Comparison of ENCODE assay signal across 10 mouse cellular contexts in genomic region chrX:69364198-69364597, GRCm38 (mm10). TPM values are rescaled to one million over a fixed set of nuclear protein-coding genes. Genes with fewer than 3 reads are reported as not detected.
DNase-seq lines count a peak whose midpoint lies in the region; ATAC-seq and TF ChIP-seq lines count a peak whose summit lies in the region.
"Had no signal": no experiment of that assay in that cellular context is flagged by ENCODE, and none has a peak within 500 bp of the region (broad histone marks: within the 10 kb centered on the region; RNA-seq: fewer than 3 reads in every experiment).

No protein-coding gene starts in this region.

- ATAC-seq in heart, embryonic 12.5 days (ENCODE audit: insufficient number of reproducible peaks, low FRiP score): no peak
- ATAC-seq in stomach, embryonic 15.5 days (ENCODE audit: insufficient read depth, low FRiP score, low read depth): peak; percentile 10; the same call in 1 of the 2 replicates
- ATAC-seq in stomach, postnatal 0 days (ENCODE audit: low FRiP score, low TSS enrichment): no peak
- ATAC-seq in limb, embryonic 12.5 days (ENCODE audit: insufficient number of reproducible peaks, insufficient read depth, low FRiP score, low TSS enrichment, low read depth): peak; percentile 59; the same call in 1 of the 2 replicates

- no peak for DNase-seq in heart, adult 9 months (ENCODE audit: low spot score in 2 of 2)
- DNase-seq in stomach, postnatal 0 days (ENCODE audit: low spot score): no peak
- no peak for DNase-seq in T-cell, adult 2 months (ENCODE audit: low spot score)
- DNase-seq in right cerebral cortex, adult 18-20 months: no peak
- DNase-seq in frontal cortex, postnatal 25 days (ENCODE audit: low spot score in 2 of 2): no peak
- DNase-seq: lung, adult 2 months had no signal

- no peak overlapping the region for H3K9ac ChIP-seq in heart, embryonic 12.5 days
- H3K9ac ChIP-seq in stomach, embryonic 15.5 days: no peak overlapping the region
- H3K9ac ChIP-seq in stomach, postnatal 0 days (ENCODE audit: low read length): no peak overlapping the region
- no peak overlapping the region for H3K9ac ChIP-seq in limb, embryonic 12.5 days (replicated peaks)

- H3K27me3 ChIP-seq in heart, embryonic 12.5 days (replicated peaks): peaks cover 22% of the 10 kb centered on the region
- H3K27me3 ChIP-seq in stomach, embryonic 15.5 days (replicated peaks): no peaks in the 10 kb centered on the region; the same call in 1 of the 2 replicates
- H3K27me3 ChIP-seq in stomach, postnatal 0 days (ENCODE audit: control insufficient read depth, insufficient read depth, low read length): no peaks in the 10 kb centered on the region
- H3K27me3 ChIP-seq in limb, embryonic 12.5 days: peaks cover 18% of the 10 kb centered on the region

- no peaks in the 10 kb centered on the region for H3K36me3 ChIP-seq in heart, embryonic 12.5 days
- no peaks in the 10 kb centered on the region for H3K36me3 ChIP-seq in stomach, embryonic 15.5 days
- no peaks in the 10 kb centered on the region for H3K36me3 ChIP-seq in stomach, postnatal 0 days (ENCODE audit: control insufficient read depth, insufficient read depth, low read length)
- H3K36me3 ChIP-seq in limb, embryonic 12.5 days: no peaks in the 10 kb centered on the region

- no peak for TF ChIP-seq CTCF in stomach, postnatal 0 days (IDR thresholded peaks at IDR 0.05; ENCODE audit: low read depth)

- 9% methylated on average over 2 of the region's 2 CpGs for WGBS in heart, embryonic 12.5 days
- WGBS in stomach, embryonic 15.5 days: 9% methylated on average over 2 of the region's 2 CpGs
- WGBS in stomach, postnatal 0 days: 4% methylated on average over 2 of the region's 2 CpGs
- 0% methylated on average over 2 of the region's 2 CpGs for WGBS in limb, embryonic 12.5 days

- H3K9me3 ChIP-seq in heart, embryonic 12.5 days (replicated peaks): no peaks in the 10 kb centered on the region
- no peaks in the 10 kb centered on the region for H3K9me3 ChIP-seq in stomach, embryonic 15.5 days
- no peaks in the 10 kb centered on the region for H3K9me3 ChIP-seq in stomach, postnatal 0 days (ENCODE audit: control insufficient read depth, low read length)
- no peaks in the 10 kb centered on the region for H3K9me3 ChIP-seq in limb, embryonic 12.5 days

- H3K27ac ChIP-seq in heart, embryonic 12.5 days (ENCODE audit: poor library complexity, severe bottlenecking): peak overlapping the region; percentile 20
- H3K27ac ChIP-seq in stomach, embryonic 15.5 days: no peak overlapping the region
- H3K27ac ChIP-seq in stomach, postnatal 0 days (replicated peaks): no peak overlapping the region
- H3K27ac ChIP-seq in limb, embryonic 12.5 days: peak overlapping the region; percentile 53
- H3K27ac ChIP-seq: layer of hippocampus, adult 2 months had no signal

- H3K4me2 ChIP-seq in heart, embryonic 12.5 days: no peak overlapping the region
- H3K4me2 ChIP-seq in stomach, embryonic 15.5 days: no peak overlapping the region
- H3K4me2 ChIP-seq in stomach, postnatal 0 days (replicated peaks; ENCODE audit: low read depth): no peak overlapping the region
- H3K4me2 ChIP-seq in limb, embryonic 12.5 days: peak overlapping the region; percentile 33

- no peaks in the 10 kb centered on the region; the same call in none of the 2 replicates for H3K4me1 ChIP-seq in heart, embryonic 12.5 days (replicated peaks)
- 0 out of 2 replicates have a peak, but pooled peaks cover 3% of the 10 kb centered on the region for H3K4me1 ChIP-seq in stomach, embryonic 15.5 days
- H3K4me1 ChIP-seq in stomach, postnatal 0 days (replicated peaks; ENCODE audit: control insufficient read depth, insufficient read depth): no peaks in the 10 kb centered on the region
- peaks cover 10% of the 10 kb centered on the region; the same call in 1 of the 2 replicates for H3K4me1 ChIP-seq in limb, embryonic 12.5 days (replicated peaks)

- no peak overlapping the region for H3K4me3 ChIP-seq in heart, embryonic 12.5 days
- H3K4me3 ChIP-seq in stomach, embryonic 15.5 days (replicated peaks): no peak overlapping the region
- no peak overlapping the region for H3K4me3 ChIP-seq in stomach, postnatal 0 days (ENCODE audit: low read depth, low read length)
- H3K4me3 ChIP-seq in limb, embryonic 12.5 days (replicated peaks): 0 out of 2 replicates have a peak overlapping the region, but pooled peaks have one; percentile 12
- H3K4me3 ChIP-seq: layer of hippocampus, adult 2 months had no signal

- no peak for TF ChIP-seq EP300 in stomach, postnatal 0 days (optimal IDR thresholded peaks at IDR 0.05)

RNA-seq across cellular contexts. Expression of gene Aff2, which starts 4.1 kb away (rescaled TPM):
- 9.4 and 9.7 TPM in 2 replicates for polyA plus RNA-seq in heart, embryonic 12.5 days (2016; fragmentation: Nextera tagmentation; extraction: Ambion mirVana)
- polyA plus RNA-seq in stomach, embryonic 15.5 days (2015; fragmentation: Nextera tagmentation; extraction: Ambion mirVana): 2.9 and 3.5 TPM in 2 replicates
- polyA plus RNA-seq in stomach, postnatal 0 days (2015; fragmentation: Nextera tagmentation; extraction: Ambion mirVana): 0.56 and 0.70 TPM in 2 replicates
- 20.0 and 22.7 TPM in 2 replicates for polyA plus RNA-seq in limb, embryonic 12.5 days (2016; fragmentation: Nextera tagmentation; extraction: Ambion mirVana)

Comparison
In these comparisons a context has a peak if more than half of its experiments do, and no peak if none do; other contexts are left out.
1. ATAC-seq: peak in stomach, embryonic 15.5 days (single experiment) and limb, embryonic 12.5 days (single experiment); none in heart, embryonic 12.5 days (single experiment) and stomach, postnatal 0 days (single experiment).
2. H3K27ac ChIP-seq: peak in heart, embryonic 12.5 days (single experiment) and limb, embryonic 12.5 days (single experiment); none in stomach, embryonic 15.5 days (single experiment) and stomach, postnatal 0 days (single experiment).